Mouse (Mus musculus): ENCODE results near the gene Slc16a11. TPM values are rescaled to one million over a fixed set of nuclear protein-coding genes. Genes with fewer than 3 reads are reported as not detected.

Slc16a11 gene
- polyA plus RNA-seq, 1 experiment from 2014 or later = 2.0 TPM

DNA sequence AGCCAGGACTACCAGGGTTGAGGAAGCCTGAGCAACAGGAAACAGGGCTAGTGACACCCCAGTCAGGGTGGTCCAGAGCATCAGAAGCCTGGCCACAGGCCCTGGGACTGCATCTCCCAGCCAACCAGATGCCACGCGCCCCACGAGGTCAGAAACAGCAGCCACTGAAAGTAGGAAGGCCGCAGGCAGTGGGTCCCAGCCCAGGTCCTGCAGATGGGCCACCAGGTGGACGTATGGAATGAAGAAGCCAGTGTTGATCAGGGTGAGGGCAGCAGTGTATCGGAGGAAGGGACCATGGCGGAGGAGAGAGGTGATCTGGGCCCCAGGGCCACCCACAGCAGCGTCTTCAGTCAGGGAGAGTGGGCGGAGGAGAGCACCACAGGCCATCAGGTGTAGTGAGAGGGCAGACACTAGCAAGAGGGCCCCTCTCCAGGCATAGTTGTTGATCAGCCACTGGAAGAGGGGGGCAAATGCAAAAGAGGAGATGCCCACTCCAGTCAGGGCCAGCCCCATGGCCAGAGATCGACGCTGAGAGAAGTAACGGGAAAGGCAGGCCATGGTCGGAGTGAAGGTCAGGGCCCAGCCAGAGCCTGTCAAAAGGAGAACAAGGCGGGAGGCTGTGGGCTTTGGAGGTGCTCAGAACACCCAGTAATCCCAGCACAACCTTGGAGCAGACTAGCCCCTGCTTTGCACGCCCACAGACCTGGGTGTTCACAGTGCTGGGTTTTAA is 6.4 kb downstream of the Slc16a11 start:
- WGBS = 85% methylated on average over 15 of the region's 15 CpGs
- peaks cover 6% of the 10 kb centered on the region; the same call in 1 of the 2 replicates for H3K36me3 ChIP-seq
- no peak overlapping the region for H3K4me3 ChIP-seq
- peak overlapping the region; percentile 36; the same call in 1 of the 2 replicates for H3K9ac ChIP-seq
- H3K27me3 ChIP-seq = peaks cover 62% of the 10 kb centered on the region
- H3K4me2 ChIP-seq (replicated peaks) = peak overlapping the region; percentile 65
- H3K4me1 ChIP-seq = peaks cover 39% of the 10 kb centered on the region
- no peak overlapping the region for H3K27ac ChIP-seq
- H3K9me3 ChIP-seq = no peaks in the 10 kb centered on the region
- ATAC-seq (ENCODE audit: insufficient number of reproducible peaks, insufficient read depth, low FRiP score, low TSS enrichment) = no peak

DNA sequence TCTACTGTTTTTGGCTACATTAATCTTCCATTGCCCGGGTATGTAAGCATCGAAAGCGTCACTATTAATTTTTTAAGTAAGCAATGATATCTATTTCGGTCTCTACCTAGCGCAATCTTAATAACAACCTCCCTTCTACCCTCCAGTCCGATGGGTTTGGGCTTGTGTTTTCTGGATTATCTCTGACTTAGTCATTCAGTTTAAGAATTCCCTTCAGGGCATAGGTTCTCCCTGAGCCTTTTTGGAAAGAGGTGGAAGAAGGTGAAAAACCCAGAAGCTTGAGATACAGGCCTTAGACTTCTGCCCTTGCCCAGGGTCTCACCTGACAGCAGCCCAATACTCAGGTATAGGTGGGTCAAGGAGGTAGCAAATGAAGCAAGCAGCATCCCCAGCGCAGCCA is 7.3 kb downstream of the Slc16a11 start:
- Histone ChIP-seq H3K27me3 (peaks cover 62% of the 10 kb centered on the region), H3K27ac (peak overlapping the region; percentile 65; the same call in 1 of the 2 replicates), H3K4me3 (peak overlapping the region; percentile 46), H3K9me3 (no peaks in the 10 kb centered on the region), H3K36me3 (peaks cover 6% of the 10 kb centered on the region; the same call in 1 of the 2 replicates), H3K4me1 (peaks cover 29% of the 10 kb centered on the region), H3K4me2 (replicated peaks) (peak overlapping the region; percentile 65), H3K9ac (peak overlapping the region; percentile 67)
- ATAC-seq (ENCODE audit: insufficient number of reproducible peaks, insufficient read depth, low FRiP score, low TSS enrichment) = no peak
- 59% methylated on average over 7 of the region's 7 CpGs for WGBS

DNA sequence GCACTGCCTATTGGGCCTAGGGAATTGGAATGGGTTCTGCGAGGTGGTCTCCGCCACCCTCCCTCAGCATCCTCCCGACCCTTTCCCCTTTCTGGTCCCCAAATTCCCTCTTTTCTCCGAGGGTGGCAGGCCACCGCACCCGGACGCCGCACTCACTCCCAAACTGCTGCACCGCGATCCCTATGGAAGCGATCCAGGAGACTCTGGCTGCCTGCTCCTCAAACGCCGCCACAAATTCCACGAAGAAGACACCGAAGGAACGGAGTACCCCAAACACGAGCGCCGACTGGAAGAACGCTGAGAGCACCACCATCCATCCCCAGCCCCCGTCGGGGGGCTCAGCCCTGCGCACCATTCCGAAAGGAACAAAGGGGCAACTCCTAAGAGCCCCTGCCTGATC is 7.8 kb downstream of the Slc16a11 start:
- Histone ChIP-seq H3K4me1 (peaks cover 26% of the 10 kb centered on the region; the same call in 1 of the 2 replicates), H3K27ac (peak overlapping the region; percentile 65), H3K27me3 (peaks cover 62% of the 10 kb centered on the region), H3K9me3 (no peaks in the 10 kb centered on the region), H3K4me3 (peak overlapping the region; percentile 46), H3K36me3 (peaks cover 6% of the 10 kb centered on the region; the same call in 1 of the 2 replicates), H3K9ac (peak overlapping the region; percentile 67), H3K4me2 (replicated peaks) (peak overlapping the region; percentile 65)
- no peak for ATAC-seq (ENCODE audit: insufficient number of reproducible peaks, insufficient read depth, low FRiP score, low TSS enrichment)
- 2% methylated on average over 24 of the region's 24 CpGs for WGBS

DNA sequence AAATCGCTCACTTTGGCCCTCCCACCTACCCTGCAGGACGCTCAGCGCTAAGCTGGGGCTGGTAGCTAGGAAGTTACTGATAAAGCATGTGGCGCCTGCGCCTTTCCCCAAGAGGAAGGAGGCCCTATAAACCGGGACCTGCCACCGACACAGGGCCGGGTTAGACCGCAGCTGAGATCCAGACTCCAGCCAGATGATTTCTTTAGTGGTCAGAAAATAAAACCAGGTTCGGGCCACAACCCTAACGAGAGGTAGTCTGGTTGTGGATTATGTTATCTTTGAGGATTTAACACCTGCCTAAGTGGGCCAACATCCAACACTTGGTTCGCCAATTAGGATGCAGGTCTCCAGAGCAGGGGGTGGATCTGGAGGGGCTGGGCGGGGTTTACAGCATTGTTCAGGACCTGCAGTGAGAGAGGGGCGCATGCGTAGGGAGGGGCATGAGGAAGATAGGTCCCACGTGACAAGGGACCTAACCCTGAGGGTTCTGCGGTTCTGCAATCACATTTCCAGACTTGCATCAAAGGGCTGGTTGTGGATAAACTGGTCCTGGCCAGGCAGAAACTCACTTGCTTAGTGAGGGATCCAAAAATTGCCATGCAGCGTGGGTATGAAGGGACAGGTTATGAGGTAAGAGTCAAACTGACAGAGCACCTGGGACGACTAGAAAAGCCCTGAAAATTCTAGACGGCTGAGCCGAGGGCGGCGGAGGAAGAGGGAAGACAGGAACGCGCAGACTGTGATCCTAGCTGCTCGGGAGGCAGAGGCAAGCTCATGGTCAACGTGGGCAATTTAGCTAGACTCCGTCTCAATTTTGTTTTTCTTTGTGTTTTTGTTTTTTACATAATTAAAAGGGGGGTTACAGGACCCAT is 8.4 kb downstream of the Slc16a11 start, which contains the start of gene Slc16a13:
TSS of gene Slc16a13 (minus strand) at position 334 of the 872 bp plus-strand sequence.
- no peaks in the 10 kb centered on the region for H3K9me3 ChIP-seq
- under 1% methylated on average over 28 of the region's 28 CpGs for WGBS
- H3K27me3 ChIP-seq = peaks cover 62% of the 10 kb centered on the region
- H3K4me3 ChIP-seq = peak within 1 kb of the TSS; percentile 46
- H3K4me2 ChIP-seq (replicated peaks) = peak within 1 kb of the TSS; percentile 65
- peak within 1 kb of the TSS; percentile 65 for H3K27ac ChIP-seq
- ATAC-seq (ENCODE audit: insufficient number of reproducible peaks, insufficient read depth, low FRiP score, low TSS enrichment) = peak; percentile 85
- H3K9ac ChIP-seq = peak within 1 kb of the TSS; percentile 67
- H3K36me3 ChIP-seq = peaks cover 6% of the 10 kb centered on the region; the same call in 1 of the 2 replicates
- peaks cover 22% of the 10 kb centered on the region; the same call in 1 of the 2 replicates for H3K4me1 ChIP-seq

- Histone ChIP-seq H3K27me3 (peaks cover 62% of the 10 kb centered on the region), H3K4me1 (peaks cover 22% of the 10 kb centered on the region; the same call in 1 of the 2 replicates), H3K9ac (peak overlapping the region; percentile 47), H3K27ac (peak overlapping the region; percentile 64; the same call in 1 of the 2 replicates), H3K4me2 (replicated peaks) (peak overlapping the region; percentile 65), H3K36me3 (peaks cover 4% of the 10 kb centered on the region; the same call in 1 of the 2 replicates), H3K9me3 (no peaks in the 10 kb centered on the region), H3K4me3 (peak overlapping the region; percentile 46)
- ATAC-seq (ENCODE audit: insufficient number of reproducible peaks, insufficient read depth, low FRiP score, low TSS enrichment) = no peak
- WGBS = 9% methylated on average over 14 of the region's 14 CpGs
These were observed 9.3 kb downstream of the Slc16a11 start for GRCm38 (mm10) chr11:70221603-70222500.

GRCm38 (mm10) chr11:70223724-70224123 is 11.2 kb downstream of the Slc16a11 start:
- H3K9me3 ChIP-seq = no peaks in the 10 kb centered on the region
- H3K9ac ChIP-seq = no peak overlapping the region
- ATAC-seq (ENCODE audit: insufficient number of reproducible peaks, insufficient read depth, low FRiP score, low TSS enrichment) = no peak
- 85% methylated on average over 9 of the region's 9 CpGs for WGBS
- H3K27ac ChIP-seq = no peak overlapping the region
- H3K4me3 ChIP-seq = no peak overlapping the region
- H3K27me3 ChIP-seq = peaks cover 68% of the 10 kb centered on the region
- no peak overlapping the region for H3K4me2 ChIP-seq (replicated peaks)
- H3K36me3 ChIP-seq = no peaks in the 10 kb centered on the region
- peaks cover 18% of the 10 kb centered on the region; the same call in 1 of the 2 replicates for H3K4me1 ChIP-seq

DNA sequence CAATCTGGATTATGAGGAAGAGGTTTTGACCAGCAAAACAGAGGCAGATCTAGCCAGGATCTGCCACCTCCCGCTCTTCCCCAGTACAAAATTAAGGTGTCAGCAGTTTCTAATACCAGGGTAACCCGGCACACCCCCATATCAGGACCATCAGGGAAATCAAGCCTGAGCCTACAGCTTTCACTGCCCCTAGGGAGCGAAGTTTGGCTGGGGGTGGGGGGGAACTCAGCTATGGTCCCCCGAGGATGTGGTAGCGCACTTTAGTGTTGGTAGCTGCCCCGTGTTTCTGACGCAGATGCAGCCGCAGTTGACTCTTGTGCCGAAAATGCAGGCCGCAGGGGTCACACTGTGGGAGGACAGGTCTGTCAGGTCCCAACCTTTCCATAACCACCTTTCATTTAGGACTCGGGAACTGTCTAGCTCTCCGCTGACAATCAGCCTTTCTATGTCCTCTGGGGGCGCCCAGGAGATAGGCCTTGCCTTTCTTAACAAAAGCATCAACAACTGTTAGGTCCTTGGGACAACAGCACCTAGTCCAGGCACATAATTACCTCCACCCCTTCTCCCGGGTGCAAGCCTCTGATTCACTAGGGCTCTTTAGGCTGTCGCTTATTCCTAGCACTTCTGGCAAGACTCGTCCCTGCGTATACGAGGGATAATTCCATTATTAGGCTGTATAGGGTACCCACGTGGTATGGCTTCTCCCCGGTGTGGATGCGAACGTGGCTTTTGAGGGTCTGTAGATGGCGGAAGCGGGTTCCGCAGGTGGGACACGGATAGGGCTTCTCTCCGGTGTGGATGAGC is 13.4 kb downstream of the Slc16a11 start:
- WGBS = 13% methylated on average over 27 of the region's 27 CpGs
- ATAC-seq (ENCODE audit: insufficient number of reproducible peaks, insufficient read depth, low FRiP score, low TSS enrichment) = no peak
- Histone ChIP-seq H3K27me3 (peaks cover 78% of the 10 kb centered on the region), H3K4me3 (peak overlapping the region; percentile 13), H3K4me1 (0 out of 2 replicates have a peak, but pooled peaks cover 3% of the 10 kb centered on the region), H3K36me3 (no peaks in the 10 kb centered on the region), H3K9ac (no peak overlapping the region; the same call in 1 of the 2 replicates), H3K4me2 (replicated peaks) (peak overlapping the region; percentile 35), H3K27ac (no peak overlapping the region), H3K9me3 (no peaks in the 10 kb centered on the region)

DNA sequence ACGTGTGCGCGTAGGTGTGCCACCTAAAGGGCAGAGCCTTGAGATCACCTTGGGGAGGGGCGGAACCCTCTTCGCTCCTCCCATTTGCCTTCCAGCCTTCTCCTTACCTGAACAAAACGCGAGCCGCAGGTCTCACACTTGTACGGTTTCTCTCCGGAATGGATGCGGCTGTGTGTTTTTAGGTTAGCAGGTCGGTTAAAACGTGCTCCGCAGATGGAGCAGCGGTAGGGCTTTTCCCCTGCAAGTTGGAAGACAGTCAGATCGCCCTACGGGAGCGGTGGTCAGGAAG is 14.0 kb downstream of the Slc16a11 start:
- Histone ChIP-seq H3K4me1 (0 out of 2 replicates have a peak, but pooled peaks cover 3% of the 10 kb centered on the region), H3K9me3 (no peaks in the 10 kb centered on the region), H3K4me2 (replicated peaks) (peak overlapping the region; percentile 35), H3K4me3 (peak overlapping the region; percentile 13), H3K27me3 (peaks cover 78% of the 10 kb centered on the region), H3K9ac (no peak overlapping the region), H3K36me3 (no peaks in the 10 kb centered on the region), H3K27ac (no peak overlapping the region)
- ATAC-seq (ENCODE audit: insufficient number of reproducible peaks, insufficient read depth, low FRiP score, low TSS enrichment) = no peak
- WGBS = 5% methylated on average over 18 of the region's 18 CpGs

DNA sequence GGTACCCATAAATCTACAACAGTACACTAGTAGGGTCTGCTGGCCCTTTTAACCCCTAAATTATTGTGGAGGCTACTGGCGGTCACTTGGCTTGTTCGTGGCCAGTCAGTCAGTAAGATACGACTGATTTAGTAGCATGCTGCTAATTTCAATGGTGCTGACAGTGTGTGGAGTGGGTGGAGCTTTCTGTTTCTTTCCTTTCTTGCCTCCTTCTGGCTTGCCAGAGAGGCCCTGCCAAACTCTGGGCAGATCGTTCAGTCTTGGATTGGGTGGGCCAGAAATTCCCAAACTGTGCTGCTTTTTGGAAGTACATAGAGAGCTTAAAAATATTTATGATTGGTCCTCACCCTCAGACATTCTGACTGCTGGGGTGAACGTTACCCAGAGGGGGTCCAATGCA is 14.6 kb downstream of the Slc16a11 start:
- Histone ChIP-seq H3K4me2 (replicated peaks) (peak overlapping the region; percentile 35), H3K4me1 (peaks cover 2% of the 10 kb centered on the region; the same call in 1 of the 2 replicates), H3K9me3 (no peaks in the 10 kb centered on the region), H3K27me3 (peaks cover 75% of the 10 kb centered on the region), H3K4me3 (peak overlapping the region; percentile 13; the same call in 1 of the 2 replicates), H3K36me3 (no peaks in the 10 kb centered on the region), H3K9ac (no peak overlapping the region), H3K27ac (no peak overlapping the region)
- no peak for ATAC-seq (ENCODE audit: insufficient number of reproducible peaks, insufficient read depth, low FRiP score, low TSS enrichment)
- 35% methylated on average over 5 of the region's 5 CpGs for WGBS

DNA sequence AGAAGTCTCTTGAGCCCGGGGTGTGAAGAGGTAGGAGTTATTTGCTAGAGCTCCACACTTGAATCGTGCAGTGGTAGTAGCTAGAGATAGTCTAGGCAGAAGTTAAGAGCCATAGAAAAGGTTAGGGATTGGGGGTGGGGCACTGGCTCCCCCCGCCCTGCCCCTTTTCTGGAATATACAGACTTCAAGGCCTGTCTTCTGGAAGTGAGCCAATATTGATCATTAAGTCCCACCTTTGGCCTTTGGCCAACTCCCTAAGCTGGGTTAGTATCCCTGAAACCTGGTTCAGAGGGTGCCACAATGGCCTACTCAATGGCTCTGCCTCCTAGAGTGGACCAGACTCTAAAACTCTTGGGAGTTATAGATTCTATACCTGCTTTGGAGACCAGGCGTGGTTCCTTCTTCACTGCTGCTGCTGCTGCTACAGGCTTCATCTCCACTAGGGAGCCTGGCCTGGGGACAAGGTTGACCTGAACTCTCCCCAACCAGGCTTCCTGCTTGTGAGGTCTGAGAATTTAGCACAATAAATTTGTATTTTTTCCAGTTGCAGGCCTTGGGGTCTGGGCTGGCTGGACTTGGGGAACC is 15.2 kb downstream of the Slc16a11 start:
- ATAC-seq (ENCODE audit: insufficient number of reproducible peaks, insufficient read depth, low FRiP score, low TSS enrichment) = no peak
- Histone ChIP-seq H3K9ac (no peak overlapping the region; the same call in 1 of the 2 replicates), H3K4me2 (replicated peaks) (peak overlapping the region; percentile 45), H3K4me1 (peaks cover 3% of the 10 kb centered on the region; the same call in 1 of the 2 replicates), H3K36me3 (no peaks in the 10 kb centered on the region), H3K27me3 (peaks cover 70% of the 10 kb centered on the region), H3K27ac (no peak overlapping the region), H3K4me3 (0 out of 2 replicates have a peak overlapping the region, but pooled peaks have one; percentile 13), H3K9me3 (no peaks in the 10 kb centered on the region)
- 86% methylated on average over 4 of the region's 4 CpGs for WGBS
